Mouse (Mus musculus): ENCODE data around the gene Rcc1l. TPM values are rescaled to one million over a fixed set of nuclear protein-coding genes. Genes with fewer than 3 reads are reported as not detected.

Gene Rcc1l
- 8.0 and 9.1 TPM in 2 replicates for total RNA-seq (2017)

DNA sequence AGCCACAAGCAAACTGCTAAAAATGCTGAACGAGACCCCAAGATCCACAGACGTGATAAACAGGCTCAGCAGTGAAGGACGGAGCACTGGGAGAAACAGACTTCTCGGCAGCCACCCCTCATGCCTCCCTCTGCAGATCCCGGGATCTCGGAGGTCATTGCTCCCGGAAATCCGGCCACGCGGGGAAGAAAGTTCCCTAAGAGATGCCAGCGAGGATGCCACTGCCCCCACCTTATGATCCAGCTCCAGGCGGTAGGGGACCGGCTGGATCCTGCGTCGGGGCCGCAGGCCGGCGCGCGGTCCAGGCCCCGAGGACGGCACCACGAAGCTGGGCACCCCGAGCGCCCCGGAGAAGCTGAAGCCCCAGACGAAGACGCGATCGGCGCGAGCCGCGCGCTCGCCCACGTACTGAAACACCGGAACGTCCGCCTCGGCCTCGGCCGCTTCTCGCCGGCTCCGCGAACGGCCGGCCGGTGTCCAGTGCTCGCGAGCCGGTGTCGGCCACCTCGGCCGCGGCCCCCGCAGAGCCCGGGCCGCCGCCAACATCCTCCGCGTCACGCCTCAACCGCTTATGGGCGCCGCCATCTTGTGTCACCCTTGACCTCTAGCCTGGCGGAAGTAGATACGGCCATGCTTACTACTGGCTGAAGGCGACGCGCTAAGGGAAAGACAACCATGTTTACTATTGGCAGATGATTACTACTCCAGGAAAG lies at the start of gene Rcc1l:
Gene Rcc1l, minus strand, starts transcription at position 606 of the 713 bp plus-strand sequence.
- ATAC-seq (replicated peaks in 1 of 2; ENCODE audit: insufficient read depth in 1 of 2, low FRiP score in 2 of 2, low TSS enrichment in 1 of 2, low read depth in 1 of 2, poor library complexity in 2 of 2, severe bottlenecking in 2 of 2), result peak; percentile 89 to 90

DNA sequence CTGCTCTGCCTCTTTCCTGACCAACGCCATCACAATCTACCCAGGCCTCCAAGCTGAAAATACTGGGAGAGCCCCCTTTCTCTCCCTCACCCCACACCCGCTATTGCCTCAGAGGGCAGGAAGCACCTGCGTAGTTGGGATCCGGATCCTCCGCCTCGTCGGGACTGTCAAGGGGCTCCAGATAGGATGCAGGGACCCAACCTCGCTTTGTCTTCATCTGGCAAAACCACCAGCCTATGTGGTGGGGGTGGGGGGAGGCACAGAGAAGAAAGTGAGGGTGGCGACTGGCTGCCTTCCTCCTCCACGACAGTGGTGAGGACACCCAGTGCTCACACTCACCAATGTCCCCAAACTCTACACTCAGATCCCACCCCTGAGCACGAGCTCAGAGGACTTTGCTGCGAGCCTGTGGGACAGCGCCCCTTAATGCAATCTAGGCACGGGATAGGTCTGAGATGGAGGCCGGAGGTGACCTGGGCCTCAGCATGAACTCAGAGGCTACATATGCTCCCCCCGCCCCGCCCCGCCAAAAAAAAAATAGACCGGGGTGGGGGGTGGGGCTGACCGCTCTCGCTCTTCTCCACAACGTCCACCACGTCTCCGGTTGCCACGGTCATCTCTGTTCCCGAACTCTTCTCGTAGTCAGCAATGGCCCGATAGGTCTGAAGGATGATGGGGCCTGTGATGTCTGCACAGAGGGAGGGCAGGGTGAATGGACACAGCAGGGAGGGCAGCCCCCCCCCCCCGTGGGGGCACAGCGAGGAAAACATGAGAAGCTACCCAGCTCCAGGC lies 48.7 kb upstream of the Rcc1l start:
- peak; percentile 38 to 44 for ATAC-seq (replicated peaks in 1 of 2; ENCODE audit: insufficient read depth in 1 of 2, low FRiP score in 2 of 2, low TSS enrichment in 1 of 2, low read depth in 1 of 2, poor library complexity in 2 of 2, severe bottlenecking in 2 of 2)

DNA sequence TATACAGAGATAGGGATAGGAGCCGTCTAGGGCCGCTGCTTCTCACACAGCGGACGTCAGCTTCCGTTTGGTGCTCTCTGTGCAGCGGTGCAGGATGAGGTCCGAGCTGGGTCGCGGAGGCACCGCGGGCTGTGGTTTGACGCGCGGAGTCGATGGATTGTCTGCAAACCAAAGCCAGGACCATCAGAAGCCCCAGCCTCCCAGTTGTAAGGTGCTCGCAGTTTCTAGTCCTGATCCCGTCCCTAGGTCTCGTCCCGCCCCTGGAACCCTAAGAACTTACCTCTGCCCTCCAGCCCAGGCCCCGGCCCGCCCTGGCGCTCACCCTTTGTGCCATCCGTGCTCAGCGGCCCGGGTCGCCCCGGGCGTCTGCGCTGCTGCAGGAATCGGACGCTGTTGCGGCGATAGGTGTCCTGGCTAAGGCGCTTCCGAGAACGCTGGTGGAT lies 45.2 kb upstream of the Rcc1l start:
- ATAC-seq (replicated peaks in 1 of 2; ENCODE audit: insufficient read depth in 1 of 2, low FRiP score in 2 of 2, low TSS enrichment in 1 of 2, low read depth in 1 of 2, poor library complexity in 2 of 2, severe bottlenecking in 2 of 2), result peak; percentile 14 to 19; a peak in 3 of 4 replicates

DNA sequence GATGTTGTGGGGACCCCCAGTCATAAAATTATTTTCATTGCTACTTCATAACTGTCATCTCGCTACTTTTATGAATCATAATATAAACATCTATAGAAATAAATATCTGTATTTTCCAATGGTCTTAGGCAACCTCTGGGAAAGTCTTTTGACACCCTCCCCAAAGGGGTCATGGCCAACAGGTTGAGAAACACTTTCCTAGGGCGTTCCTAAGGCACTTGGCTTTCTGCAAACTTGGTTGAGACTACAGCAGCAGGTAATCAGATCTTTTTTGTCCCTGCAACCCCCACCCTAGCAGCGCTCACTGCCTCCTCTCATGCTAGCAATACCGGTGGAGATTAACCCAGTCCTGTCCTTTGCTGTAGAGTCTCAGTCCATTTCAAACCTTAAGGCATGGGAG lies 44.7 kb upstream of the Rcc1l start:
- ATAC-seq (replicated peaks in 1 of 2; ENCODE audit: insufficient read depth in 1 of 2, low FRiP score in 2 of 2, low TSS enrichment in 1 of 2, low read depth in 1 of 2, poor library complexity in 2 of 2, severe bottlenecking in 2 of 2), result no peak

DNA sequence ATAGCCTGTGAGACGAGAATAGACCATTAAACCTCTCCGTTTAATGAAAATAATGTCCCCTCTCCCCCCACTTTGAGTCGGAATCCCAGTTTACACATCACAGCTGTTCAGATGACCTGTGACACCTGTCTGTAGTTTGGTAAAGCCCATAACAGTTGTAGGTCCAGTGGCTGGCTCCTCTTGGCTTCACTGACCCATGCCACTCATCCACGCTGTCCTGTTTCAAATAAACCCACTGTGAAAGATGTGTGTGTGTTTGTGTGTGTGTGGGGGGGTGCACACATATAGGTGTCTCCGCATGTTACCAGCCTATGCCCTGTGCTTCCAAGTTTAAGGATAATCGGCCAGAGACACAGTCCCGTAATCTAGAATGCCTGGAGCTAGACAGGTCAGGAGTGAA lies 41.3 kb upstream of the Rcc1l start:
- ATAC-seq (replicated peaks in 1 of 2; ENCODE audit: insufficient read depth in 1 of 2, low FRiP score in 2 of 2, low TSS enrichment in 1 of 2, low read depth in 1 of 2, poor library complexity in 2 of 2, severe bottlenecking in 2 of 2), result no peak

DNA sequence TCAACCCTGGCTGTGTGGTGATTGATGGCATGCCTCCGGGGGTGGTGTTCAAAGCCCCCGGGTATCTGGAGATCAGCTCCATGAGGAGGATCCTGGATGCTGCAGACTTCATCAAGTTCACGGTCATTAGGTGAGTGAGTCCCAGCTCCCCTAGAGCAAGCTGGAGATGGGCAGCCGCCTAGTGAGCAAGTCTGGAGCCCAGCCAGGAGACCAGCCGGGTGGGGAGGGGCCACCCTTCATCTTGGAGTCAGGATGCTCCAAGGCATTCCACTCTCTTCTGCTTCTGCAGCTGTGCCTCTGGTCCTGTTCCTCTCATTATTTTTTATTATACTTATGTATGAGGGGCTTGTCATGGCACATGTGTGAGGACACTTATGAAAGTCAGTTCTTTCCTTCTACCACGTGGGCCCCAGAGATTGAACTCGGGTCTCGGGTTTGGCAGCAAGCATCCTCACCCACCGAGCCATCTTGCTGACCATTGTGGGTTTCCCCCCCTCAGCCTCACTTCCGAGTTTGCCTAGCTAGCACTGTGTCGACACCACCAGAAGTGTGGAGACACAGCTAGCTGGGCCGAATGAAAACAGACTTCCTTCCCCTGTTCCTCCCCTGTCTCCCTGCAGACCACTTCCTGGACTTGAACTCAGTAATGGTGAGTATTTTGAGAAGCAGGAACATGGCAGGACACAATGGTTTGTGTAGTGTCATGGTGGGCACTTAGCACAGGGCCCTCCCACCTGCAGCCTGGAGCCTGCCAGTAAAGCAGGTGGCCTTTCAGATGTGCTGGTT lies 37.6 kb upstream of the Rcc1l start:
- peak; percentile 90 to 92 for ATAC-seq (replicated peaks in 1 of 2; ENCODE audit: insufficient read depth in 1 of 2, low FRiP score in 2 of 2, low TSS enrichment in 1 of 2, low read depth in 1 of 2, poor library complexity in 2 of 2, severe bottlenecking in 2 of 2)

DNA sequence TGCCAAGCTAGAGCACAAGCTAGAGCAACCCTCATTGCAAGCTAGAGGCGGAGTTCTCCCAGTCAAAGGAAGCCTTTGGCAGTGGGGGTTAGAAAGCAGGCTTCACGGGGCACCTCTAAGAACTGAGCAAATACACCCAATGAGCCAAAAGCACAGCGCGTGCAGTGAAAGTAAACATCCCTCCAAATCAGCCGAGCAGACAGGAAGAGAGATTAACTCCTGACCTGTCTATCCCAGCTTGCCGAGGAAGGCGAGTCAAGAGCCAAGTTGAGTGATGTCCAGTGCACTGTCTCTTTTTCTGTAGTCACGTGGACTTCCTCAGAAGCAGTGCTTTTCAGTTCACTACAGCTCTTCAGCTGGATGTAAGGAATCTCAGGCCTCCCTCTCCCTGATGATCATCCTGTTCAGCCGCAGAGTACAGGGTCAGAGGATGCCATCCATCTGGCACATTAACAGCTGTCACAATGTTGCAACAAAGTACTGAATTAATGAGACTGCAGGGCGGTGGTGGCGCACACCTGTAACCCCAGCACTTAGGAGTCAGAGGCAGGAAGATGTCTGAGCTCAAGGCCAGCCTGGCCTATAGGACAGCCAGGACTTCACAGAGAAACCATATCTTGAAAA lies 33.5 kb upstream of the Rcc1l start:
- no peak for ATAC-seq (replicated peaks in 1 of 2; ENCODE audit: insufficient read depth in 1 of 2, low FRiP score in 2 of 2, low TSS enrichment in 1 of 2, low read depth in 1 of 2, poor library complexity in 2 of 2, severe bottlenecking in 2 of 2)

DNA sequence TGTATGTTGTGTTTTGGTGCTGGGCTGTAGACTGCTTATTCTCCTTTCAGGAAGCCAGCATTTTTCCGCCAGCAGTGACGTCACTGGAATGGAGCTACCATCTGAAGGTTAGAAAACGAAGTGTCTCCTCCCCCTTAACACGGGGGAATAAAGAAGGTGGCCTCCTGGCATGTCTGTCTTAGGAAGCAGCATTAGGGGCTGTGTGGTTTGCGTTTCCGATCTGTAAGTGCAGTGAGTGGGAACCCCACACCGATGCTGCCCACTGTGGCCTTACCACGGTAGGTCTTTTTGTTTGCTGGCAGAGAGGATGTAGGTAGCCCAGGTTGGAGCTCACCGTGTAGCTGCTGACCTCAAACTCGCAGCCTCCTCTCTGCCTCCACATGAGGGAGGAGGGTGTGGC lies 30.1 kb upstream of the Rcc1l start:
- ATAC-seq (replicated peaks in 1 of 2; ENCODE audit: insufficient read depth in 1 of 2, low FRiP score in 2 of 2, low TSS enrichment in 1 of 2, low read depth in 1 of 2, poor library complexity in 2 of 2, severe bottlenecking in 2 of 2), result peak; percentile 61 to 78

DNA sequence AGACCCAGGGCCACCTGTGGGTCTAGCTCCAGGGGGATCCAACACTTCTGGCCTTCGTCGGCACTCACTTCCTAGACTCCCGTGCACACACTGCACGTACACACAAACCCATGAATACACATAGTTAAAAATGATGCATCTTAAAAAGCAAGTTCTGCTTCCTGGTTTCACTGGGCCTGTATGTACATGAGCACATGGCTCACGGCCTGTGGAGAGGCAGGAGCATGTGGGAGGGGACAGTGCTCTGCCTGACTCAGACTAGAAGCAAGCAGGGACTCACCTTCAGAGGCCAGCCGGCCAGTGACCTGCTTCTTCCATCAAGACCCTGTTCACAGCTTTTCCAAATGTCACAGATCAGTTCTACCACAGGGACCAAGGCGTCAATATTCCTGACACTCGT lies 17.1 kb upstream of the Rcc1l start:
- ATAC-seq (replicated peaks in 1 of 2; ENCODE audit: insufficient read depth in 1 of 2, low FRiP score in 2 of 2, low TSS enrichment in 1 of 2, low read depth in 1 of 2, poor library complexity in 2 of 2, severe bottlenecking in 2 of 2), result no peak

DNA sequence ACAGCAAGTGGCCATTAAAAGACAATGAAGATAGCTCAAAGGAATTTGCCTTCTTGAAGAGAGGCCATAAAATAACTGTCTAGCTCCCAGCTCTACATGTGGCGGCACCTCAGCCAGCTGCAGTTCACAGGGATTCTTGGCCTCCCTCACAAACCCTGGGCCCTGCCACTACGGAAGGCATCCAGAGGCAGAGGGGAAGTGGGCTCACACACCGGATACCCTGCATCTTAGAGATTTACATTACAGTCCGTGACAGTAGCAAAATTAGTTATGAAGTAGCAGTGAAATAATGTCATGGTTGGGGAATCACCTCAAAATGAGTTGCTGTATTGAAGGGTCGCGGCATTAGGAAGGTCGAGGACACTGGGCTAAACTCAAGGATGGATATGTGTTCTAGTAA lies 12.0 kb upstream of the Rcc1l start:
- peak; percentile 77 to 92 for ATAC-seq (replicated peaks in 1 of 2; ENCODE audit: insufficient read depth in 1 of 2, low FRiP score in 2 of 2, low TSS enrichment in 1 of 2, low read depth in 1 of 2, poor library complexity in 2 of 2, severe bottlenecking in 2 of 2)

DNA sequence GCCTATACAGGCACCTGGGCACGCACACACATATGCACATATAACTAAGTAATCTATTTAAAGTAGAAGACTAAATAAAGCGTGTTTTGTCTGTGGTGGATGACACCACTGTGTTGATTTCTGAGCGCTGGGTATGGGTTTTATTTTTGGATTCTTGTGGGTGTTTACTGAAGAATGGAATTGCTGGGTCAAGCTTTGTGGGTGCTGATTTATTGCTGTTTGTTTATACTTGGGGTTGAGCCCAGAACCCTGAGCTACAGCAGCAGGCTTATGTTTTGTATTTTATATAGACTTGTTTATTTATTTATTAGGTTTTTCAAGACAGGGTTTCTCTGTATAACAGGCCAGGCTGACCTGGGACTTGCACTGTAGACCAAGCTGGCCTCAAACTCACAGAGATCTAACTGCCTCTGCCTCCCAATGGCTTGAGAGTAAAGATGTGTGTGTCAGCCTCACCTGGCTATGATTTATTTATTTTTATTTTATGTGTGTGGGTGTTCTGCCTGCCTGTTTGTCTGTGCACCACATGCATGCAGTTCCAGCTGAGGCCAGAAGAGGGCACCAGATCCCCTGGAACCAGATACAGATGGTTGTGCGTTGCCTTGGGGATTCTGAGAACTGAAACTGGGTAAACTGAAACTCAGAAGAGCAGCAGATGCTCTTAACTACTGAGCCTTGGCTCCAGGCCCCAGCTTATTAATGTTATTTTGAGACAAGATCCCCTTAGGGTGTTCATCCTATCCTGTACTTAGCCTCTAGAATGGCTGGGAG lies 10.6 kb upstream of the Rcc1l start:
- ATAC-seq (replicated peaks in 1 of 2; ENCODE audit: insufficient read depth in 1 of 2, low FRiP score in 2 of 2, low TSS enrichment in 1 of 2, low read depth in 1 of 2, poor library complexity in 2 of 2, severe bottlenecking in 2 of 2), result no peak

DNA sequence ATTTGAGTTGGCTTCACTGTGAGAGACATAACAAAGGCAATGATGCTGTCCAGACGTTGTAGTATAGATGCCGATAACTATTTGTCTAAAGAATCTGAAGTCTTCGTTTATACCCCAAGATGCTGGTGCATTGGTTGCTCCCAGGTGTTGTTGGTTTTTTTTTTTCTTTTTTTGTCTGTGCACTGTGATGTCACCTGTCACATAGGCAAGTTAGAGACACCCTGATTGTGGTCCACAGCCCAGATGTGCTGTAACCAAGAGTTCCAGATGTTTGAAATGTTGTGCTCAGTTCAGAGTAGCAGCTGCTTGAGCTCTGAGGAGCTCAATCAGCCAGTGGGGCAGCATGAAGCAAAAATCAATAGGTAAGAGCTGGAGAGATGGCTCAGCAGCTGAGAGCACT lies 9.5 kb upstream of the Rcc1l start:
- no peak for ATAC-seq (replicated peaks in 1 of 2; ENCODE audit: insufficient read depth in 1 of 2, low FRiP score in 2 of 2, low TSS enrichment in 1 of 2, low read depth in 1 of 2, poor library complexity in 2 of 2, severe bottlenecking in 2 of 2)

DNA sequence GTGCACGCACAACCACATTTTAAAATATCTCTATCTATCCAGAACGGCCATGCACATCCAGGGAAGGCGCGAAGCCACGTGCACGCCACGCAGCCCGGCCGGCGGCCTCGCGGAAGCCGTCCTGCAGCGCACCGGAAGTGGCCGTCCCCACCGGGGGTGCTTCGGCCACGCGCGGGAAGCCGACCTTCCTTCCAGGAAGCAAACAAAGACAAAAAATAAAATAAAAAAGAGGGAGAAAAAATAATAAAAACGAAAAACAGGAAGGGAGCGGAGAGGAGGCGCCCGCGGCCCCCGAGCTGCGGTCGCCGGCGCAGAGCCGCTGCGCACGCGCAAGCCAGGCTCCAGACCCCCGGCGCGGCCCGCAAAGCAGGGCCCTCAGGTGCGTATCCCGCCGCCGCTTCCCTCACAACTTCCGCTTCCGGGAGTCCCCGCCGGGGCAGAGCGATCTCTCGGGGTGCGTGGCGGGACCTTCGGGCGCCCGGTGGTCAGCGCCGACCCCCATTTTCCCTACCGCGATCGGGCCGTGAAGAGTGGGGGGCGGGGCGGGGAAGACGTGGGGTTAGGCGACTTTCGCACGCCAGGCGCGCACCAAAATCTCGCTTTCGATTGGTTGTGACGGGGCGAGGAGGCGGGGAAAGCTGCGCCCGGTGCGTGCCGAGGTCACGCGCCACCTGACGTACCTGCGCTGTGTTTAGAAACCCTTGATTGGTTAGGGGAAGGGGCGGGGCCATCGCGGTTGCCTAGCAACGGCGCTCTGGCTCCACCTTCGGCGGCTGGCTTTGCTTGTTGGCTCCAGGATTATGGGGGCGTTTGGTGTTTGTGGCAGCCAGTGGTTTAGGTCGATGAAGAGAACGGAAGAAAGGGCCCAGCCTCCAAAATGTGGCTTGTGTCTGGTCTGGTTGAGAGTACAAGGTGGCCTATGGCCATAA lies 7.6 kb upstream of the Rcc1l start, which contains the start of gene Gtf2ird2:
Gene Gtf2ird2, plus strand, starts transcription at position 140 of the 929 bp plus-strand sequence.
- peak; percentile 77 to 86 for ATAC-seq (replicated peaks in 1 of 2; ENCODE audit: insufficient read depth in 1 of 2, low FRiP score in 2 of 2, low TSS enrichment in 1 of 2, low read depth in 1 of 2, poor library complexity in 2 of 2, severe bottlenecking in 2 of 2)

DNA sequence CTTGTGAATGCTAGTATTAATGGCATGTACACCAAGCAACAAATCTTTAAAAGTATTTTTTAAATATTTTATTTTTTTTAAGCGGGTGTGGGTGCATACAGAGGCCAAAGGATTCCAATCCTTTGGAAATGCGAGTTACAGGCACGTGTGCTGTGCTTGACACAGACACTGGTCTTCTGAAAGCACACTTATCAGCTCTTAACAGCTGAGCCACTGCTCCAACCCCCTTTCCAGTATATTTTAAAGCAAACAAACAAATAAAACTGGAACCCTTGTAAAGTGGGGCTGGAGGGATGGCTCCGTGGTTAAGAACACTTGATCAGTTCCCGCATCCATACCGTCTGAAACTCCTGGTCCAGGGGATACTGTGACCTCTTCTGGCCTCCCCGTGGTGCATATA lies 6.6 kb upstream of the Rcc1l start:
- no peak for ATAC-seq (replicated peaks in 1 of 2; ENCODE audit: insufficient read depth in 1 of 2, low FRiP score in 2 of 2, low TSS enrichment in 1 of 2, low read depth in 1 of 2, poor library complexity in 2 of 2, severe bottlenecking in 2 of 2)

DNA sequence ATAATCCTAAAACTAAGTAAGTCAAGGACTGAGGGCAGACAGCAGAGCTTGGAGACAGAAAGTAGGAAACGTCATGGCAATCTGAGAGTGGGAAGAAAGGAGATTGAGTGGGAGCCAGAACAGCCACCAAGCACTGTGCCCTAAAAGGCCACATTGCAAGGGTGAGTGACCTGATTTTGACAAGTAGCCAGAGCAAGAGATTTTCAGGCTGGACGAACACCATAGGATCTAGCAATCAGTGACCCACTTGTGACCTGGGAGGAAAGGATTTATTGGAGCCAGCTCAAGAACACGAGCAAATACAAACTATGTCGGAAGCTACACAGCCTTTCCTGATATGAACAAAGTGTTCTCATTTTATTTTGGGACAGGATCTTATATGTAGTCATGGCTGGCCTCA lies 6.2 kb upstream of the Rcc1l start:
- ATAC-seq (replicated peaks in 1 of 2; ENCODE audit: insufficient read depth in 1 of 2, low FRiP score in 2 of 2, low TSS enrichment in 1 of 2, low read depth in 1 of 2, poor library complexity in 2 of 2, severe bottlenecking in 2 of 2), result no peak

DNA sequence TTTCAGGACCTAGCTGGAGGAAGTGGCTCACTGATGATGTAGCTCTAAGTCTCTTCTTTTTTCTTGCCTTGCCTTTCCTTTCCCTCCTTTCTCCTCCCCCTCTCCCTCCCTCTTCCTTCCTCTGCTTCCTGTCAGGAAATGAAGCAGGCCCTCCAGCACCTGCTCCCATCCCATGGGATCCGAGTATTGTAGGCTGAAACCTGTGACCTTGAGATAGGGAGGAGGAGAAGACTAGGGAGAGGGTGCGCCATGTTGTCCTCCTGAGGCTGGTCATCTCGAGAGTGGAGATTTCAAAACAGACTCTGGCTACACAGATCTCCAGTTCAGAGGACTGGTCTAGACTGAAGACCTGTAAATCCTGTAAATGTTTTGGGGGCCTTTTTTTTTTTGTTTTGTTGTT lies 5.6 kb upstream of the Rcc1l start:
- no peak for ATAC-seq (replicated peaks in 1 of 2; ENCODE audit: insufficient read depth in 1 of 2, low FRiP score in 2 of 2, low TSS enrichment in 1 of 2, low read depth in 1 of 2, poor library complexity in 2 of 2, severe bottlenecking in 2 of 2)
